Mouse (Mus musculus) bone marrow macrophage, adult 2 months (primary cell): ENCODE results near the gene Ppp1r36.

Source experiments
- CTCF ChIP-seq: IDR thresholded peaks from 2 replicates; pipeline ENCODE4 v1.5.1; 2012; ENCODE audit warnings: low read depth, mild to moderate bottlenecking, low read length, moderate library complexity
- POLR2A ChIP-seq: IDR thresholded peaks from 2 replicates; pipeline ENCODE4 v1.6.1; 2012; ENCODE audit warnings: mild to moderate bottlenecking, low read depth, low read length, borderline replicate concordance

DNA sequence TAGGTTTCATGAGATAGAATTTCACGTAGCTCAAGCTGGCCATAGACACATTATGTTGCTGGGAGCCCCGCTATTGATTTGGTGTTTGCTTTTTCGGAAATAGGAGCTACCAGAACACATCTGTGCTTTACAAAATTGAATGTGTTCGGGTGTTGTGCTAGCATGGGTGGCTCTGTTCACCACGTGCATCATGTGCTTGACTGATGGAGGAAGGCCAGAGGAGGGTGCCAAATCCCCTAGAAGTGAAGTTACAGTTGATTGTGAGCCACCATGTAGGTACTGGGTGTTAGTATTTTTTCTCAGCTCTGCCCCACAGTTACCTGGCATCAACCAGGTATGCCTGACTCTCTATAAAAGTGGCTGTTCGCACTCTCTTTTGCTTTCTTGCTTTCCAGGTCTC, 27.5 kb downstream of the Ppp1r36 start:
- no peak for TF ChIP-seq CTCF
- no peak for TF ChIP-seq POLR2A
